ENCODE assay signal across 21 mouse cellular contexts in the genomic region with DNA sequence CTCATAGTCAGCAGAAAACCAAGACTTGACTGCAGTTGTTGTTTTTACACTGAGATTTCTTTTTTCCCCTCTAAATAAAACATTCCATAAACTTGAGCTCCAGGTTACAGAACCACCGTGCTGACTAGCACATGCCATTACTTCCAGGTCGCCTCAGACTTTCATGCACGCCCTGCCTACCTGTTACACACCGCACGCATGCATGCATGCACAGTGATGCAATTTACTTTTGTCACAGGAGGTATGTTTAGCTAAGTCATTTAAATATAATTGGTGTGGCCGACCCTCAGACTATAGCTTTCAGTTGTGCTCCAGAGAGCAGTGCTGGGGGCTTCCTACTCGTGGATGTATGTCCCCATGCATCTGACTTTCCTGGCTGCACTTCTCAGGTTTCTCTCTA. TPM values are rescaled to one million over a fixed set of nuclear protein-coding genes. Genes with fewer than 3 reads are reported as not detected.
DNase-seq lines count a peak whose midpoint lies in the region; ATAC-seq and TF ChIP-seq lines count a peak whose summit lies in the region.
"Had no signal": no experiment of that assay in that cellular context is flagged by ENCODE, and none has a peak within 500 bp of the region (broad histone marks: within the 10 kb centered on the region; RNA-seq: fewer than 3 reads in every experiment).

No protein-coding gene starts in this region.

- DNase-seq in heart, adult 11 months, result peak; percentile 71
- no peak for DNase-seq in heart, postnatal 10 days
- DNase-seq in limb, embryonic 10.5 days (ENCODE audit: low spot score), result no peak
- peak; percentile 8 for DNase-seq in retina, embryonic 14.5 days (ENCODE audit: low spot score)
- no peak for DNase-seq in retina, postnatal 1 day
- DNase-seq in liver, postnatal 0 days, result no peak
- DNase-seq: adrenal gland, adult 8-10 months; cerebellum, adult 11-12 months; kidney, adult 9 months; kidney, postnatal 36 days; layer of hippocampus, postnatal 36 days; lung, adult 2 months; lung, postnatal 14 days; thymus, postnatal 25 days had no signal

- 0 out of 2 replicates have a peak, but pooled peaks cover 6% of the 10 kb centered on the region for H3K27me3 ChIP-seq in limb, embryonic 13.5 days
- 0 out of 2 replicates have a peak, but pooled peaks cover 4% of the 10 kb centered on the region for H3K27me3 ChIP-seq in limb, embryonic 10.5 days (ENCODE audit: low read depth, poor library complexity, severe bottlenecking)
- no peaks in the 10 kb centered on the region for H3K27me3 ChIP-seq in liver, postnatal 0 days (ENCODE audit: insufficient read depth, low read length)
- H3K27me3 ChIP-seq: embryonic facial prominence, embryonic 13.5 days; liver, embryonic 12.5 days; stomach, embryonic 15.5 days had no signal

- no peak overlapping the region for H3K4me3 ChIP-seq in limb, embryonic 13.5 days
- no peak overlapping the region for H3K4me3 ChIP-seq in limb, embryonic 10.5 days
- H3K4me3 ChIP-seq in liver, postnatal 0 days (ENCODE audit: low read depth, low read length), result no peak overlapping the region
- H3K4me3 ChIP-seq: embryonic facial prominence, embryonic 13.5 days; heart, embryonic 10.5 days; limb, embryonic 12.5 days; liver, embryonic 12.5 days; stomach, embryonic 15.5 days had no signal

- no peaks in the 10 kb centered on the region for H3K9me3 ChIP-seq in limb, embryonic 13.5 days
- no peaks in the 10 kb centered on the region for H3K9me3 ChIP-seq in limb, embryonic 10.5 days (replicated peaks)
- H3K9me3 ChIP-seq in liver, postnatal 0 days (ENCODE audit: low read length), result no peaks in the 10 kb centered on the region
- H3K9me3 ChIP-seq: embryonic facial prominence, embryonic 13.5 days; heart, embryonic 10.5 days; limb, embryonic 12.5 days; liver, embryonic 12.5 days; stomach, embryonic 15.5 days had no signal

- peaks cover 73% of the 10 kb centered on the region for H3K36me3 ChIP-seq in limb, embryonic 13.5 days
- 0 out of 2 replicates have a peak, but pooled peaks cover 4% of the 10 kb centered on the region for H3K36me3 ChIP-seq in limb, embryonic 10.5 days
- H3K36me3 ChIP-seq in liver, postnatal 0 days (replicated peaks; ENCODE audit: insufficient read depth, low read length), result peaks cover 2% of the 10 kb centered on the region; the same call in 1 of the 2 replicates
- H3K36me3 ChIP-seq: liver, embryonic 12.5 days had no signal

- 51% methylated on average over 7 of the region's 7 CpGs for WGBS in limb, embryonic 13.5 days
- WGBS in limb, embryonic 10.5 days, result 72% methylated on average over 7 of the region's 7 CpGs
- 82% methylated on average over 7 of the region's 7 CpGs for WGBS in liver, postnatal 0 days (ENCODE audit: insufficient replicate concordance)

- H3K4me2 ChIP-seq in limb, embryonic 13.5 days (replicated peaks), result no peak overlapping the region
- no peak overlapping the region for H3K4me2 ChIP-seq in liver, postnatal 0 days (ENCODE audit: low read depth, low read length)
- H3K4me2 ChIP-seq: embryonic facial prominence, embryonic 13.5 days; limb, embryonic 12.5 days; liver, embryonic 12.5 days; stomach, embryonic 15.5 days had no signal

- intact Hi-C loops in heart, postnatal 10 days (cut with DNase I), result no loop called here

- no peak overlapping the region for H3K27ac ChIP-seq in limb, embryonic 13.5 days
- H3K27ac ChIP-seq in limb, embryonic 10.5 days, result no peak overlapping the region
- H3K27ac ChIP-seq in liver, postnatal 0 days (ENCODE audit: low read depth), result no peak overlapping the region
- H3K27ac ChIP-seq: embryonic facial prominence, embryonic 13.5 days; heart, embryonic 10.5 days; limb, embryonic 12.5 days; liver, embryonic 12.5 days; stomach, embryonic 15.5 days had no signal

- peaks cover 17% of the 10 kb centered on the region for H3K4me1 ChIP-seq in limb, embryonic 13.5 days
- H3K4me1 ChIP-seq in limb, embryonic 10.5 days, result peaks cover 20% of the 10 kb centered on the region
- no peaks in the 10 kb centered on the region for H3K4me1 ChIP-seq in liver, postnatal 0 days (ENCODE audit: insufficient read depth)
- H3K4me1 ChIP-seq: liver, embryonic 12.5 days; stomach, embryonic 15.5 days had no signal

- no peak for TF ChIP-seq EP300 in liver, postnatal 0 days (IDR thresholded peaks at IDR 0.05; ENCODE audit: low read depth)

- no peak for ATAC-seq in limb, embryonic 13.5 days (ENCODE audit: low FRiP score, low read depth)
- no peak for ATAC-seq in liver, postnatal 0 days
- ATAC-seq: intestine, embryonic 16.5 days; liver, embryonic 12.5 days had no signal

- TF ChIP-seq CTCF in liver, postnatal 0 days (IDR thresholded peaks at IDR 0.05; ENCODE audit: low read depth), result no peak

- H3K9ac ChIP-seq in limb, embryonic 13.5 days, result 0 out of 2 replicates have a peak overlapping the region, but pooled peaks have one; percentile 8
- no peak overlapping the region for H3K9ac ChIP-seq in liver, postnatal 0 days (replicated peaks)
- H3K9ac ChIP-seq: embryonic facial prominence, embryonic 13.5 days; liver, embryonic 12.5 days; stomach, embryonic 15.5 days had no signal

RNA-seq across cellular contexts. Expression of a gene that starts 54.7 kb away (rescaled TPM):
- total RNA-seq in heart, postnatal 10 days (2021), result 1 to 10 TPM; 6.4 to 7.2 TPM
- 19.7 and 20.2 TPM in 2 replicates for polyA plus RNA-seq in limb, embryonic 13.5 days (2015; fragmentation: Nextera tagmentation; extraction: Ambion mirVana)
- polyA plus RNA-seq in limb, embryonic 10.5 days (2016; fragmentation: Nextera tagmentation; extraction: Ambion mirVana), result 18.3 and 21.2 TPM in 2 replicates
- 4.1 and 4.6 TPM in 2 replicates for polyA plus RNA-seq in liver, postnatal 0 days (2015; fragmentation: Nextera tagmentation; extraction: Ambion mirVana)

Comparison
In these comparisons a context has a peak if more than half of its experiments do, and no peak if none do; other contexts are left out.
1. DNase-seq: peak in heart, adult 11 months (single experiment) and retina, embryonic 14.5 days (single experiment); none in heart, postnatal 10 days (0 of 2), limb, embryonic 10.5 days (single experiment), retina, postnatal 1 day (single experiment) and liver, postnatal 0 days (single experiment).